Mouse (Mus musculus) kidney, adult 2 months (tissue): ENCODE measurements at regions not wholly inside any gene's neighbourhood (a gene's known extent, or its start where the extent isn't known, plus 50 kb on each side); places are given as distances from the start of the nearest gene placed in this dataset.

Source experiments
- DNase-seq: peaks from one replicate; pipeline ENCODE4 v3.0.0; 2021
- H3K27ac ChIP-seq: fragments of 200-500 bp; 2 replicates; pipeline ENCODE4 v1.5.1; 2012; ENCODE audit warnings: low read depth, low read length, control low read depth, inconsistent platforms; ENCODE audit not compliant: insufficient read depth
- H3K27me3 ChIP-seq: fragments of 200-500 bp; replicated peaks from 2 replicates; pipeline ENCODE4 v1.6.1; 2012; ENCODE audit warnings: mild to moderate bottlenecking, moderate library complexity, low read length, inconsistent platforms; ENCODE audit not compliant: control insufficient read depth, insufficient read depth
- H3K36me3 ChIP-seq: fragments of 200-500 bp; 2 replicates; pipeline ENCODE4 v1.6.1; 2012; ENCODE audit warnings: mild to moderate bottlenecking, moderate library complexity, low read length, inconsistent platforms; ENCODE audit not compliant: control insufficient read depth, insufficient read depth
- H3K4me1 ChIP-seq: fragments of 200-500 bp; 2 replicates; pipeline ENCODE4 v1.6.1; 2011; ENCODE audit warnings: low read length; ENCODE audit not compliant: control insufficient read depth, insufficient read depth
- H3K4me3 ChIP-seq: fragments of 200-500 bp; 2 replicates; pipeline ENCODE4 v1.5.1; 2011; ENCODE audit warnings: mild to moderate bottlenecking, low read depth, low read length, control low read depth; ENCODE audit not compliant: insufficient read depth
- CTCF ChIP-seq: fragments of 200-500 bp; conservative IDR thresholded peaks from 2 replicates; pipeline ENCODE4 v1.5.1; 2011; ENCODE audit warnings: low read depth, mild to moderate bottlenecking, control low read depth, low read length, moderate library complexity, mixed read lengths; ENCODE audit not compliant: insufficient read depth, insufficient read length
- POLR2A ChIP-seq: fragments of 200-500 bp; IDR thresholded peaks from one replicate; pipeline ENCODE4 v1.6.1; 2011; ENCODE audit warnings: low read depth, low read length, control low read depth
- WGBS: fragments of 180-500 bp; shearing (Covaris S2); methylation state at CpG from one replicate; pipeline ENCODE4 v1.1.7; 2018; 5-methylcytosine and 5-hydroxymethylcytosine counted together

- Histone ChIP-seq H3K4me3 (no peak overlapping the region), H3K4me1 (no peaks in the 10 kb centered on the region), H3K27ac (no peak overlapping the region), H3K36me3 (no peaks in the 10 kb centered on the region), H3K27me3 (no peaks in the 10 kb centered on the region)
- TF ChIP-seq CTCF (no peak), POLR2A (no peak)
- DNase-seq, result no peak
- 87% methylated on average over 5 of the region's 5 CpGs for WGBS
Observed at GRCm38 (mm10) chr16:50852081-50852480, 261.1 kb upstream of the Ccdc54 start.

- peak; percentile 7 for DNase-seq
- H3K4me1 ChIP-seq, result no peaks in the 10 kb centered on the region
- no peaks in the 10 kb centered on the region for H3K36me3 ChIP-seq
- no peaks in the 10 kb centered on the region for H3K27me3 ChIP-seq
- 10% methylated on average over 2 of the region's 2 CpGs for WGBS
- no peak overlapping the region for H3K27ac ChIP-seq
- no peak overlapping the region for H3K4me3 ChIP-seq
- TF ChIP-seq POLR2A, result no peak
- TF ChIP-seq CTCF, result peak; percentile 40
Observed at GRCm38 (mm10) chr16:50847693-50848092, 256.7 kb upstream of the Ccdc54 start.

- H3K27me3 ChIP-seq, result no peaks in the 10 kb centered on the region
- whole genome bisulfite sequencing, result 67% methylated on average over 4 of the region's 4 CpGs
- no peak for DNase-seq
- no peaks in the 10 kb centered on the region for H3K4me1 ChIP-seq
- H3K4me3 ChIP-seq, result no peak overlapping the region
- H3K36me3 ChIP-seq, result no peaks in the 10 kb centered on the region
- no peak for TF ChIP-seq CTCF
- no peak for TF ChIP-seq POLR2A
- H3K27ac ChIP-seq, result no peak overlapping the region
Observed at GRCm38 (mm10) chr16:50846505-50846904, 255.6 kb upstream of the Ccdc54 start.

- Histone ChIP-seq H3K36me3 (no peaks in the 10 kb centered on the region), H3K4me3 (no peak overlapping the region), H3K27ac (no peak overlapping the region), H3K27me3 (no peaks in the 10 kb centered on the region), H3K4me1 (no peaks in the 10 kb centered on the region)
- peak; percentile 88 for TF ChIP-seq CTCF
- no peak for TF ChIP-seq POLR2A
- WGBS, result 30% methylated on average over 15 of the region's 15 CpGs
- DNase-seq, result peak; percentile 75
Observed at GRCm38 (mm10) chr16:50841677-50842580, 251.0 kb upstream of the Ccdc54 start.

DNA sequence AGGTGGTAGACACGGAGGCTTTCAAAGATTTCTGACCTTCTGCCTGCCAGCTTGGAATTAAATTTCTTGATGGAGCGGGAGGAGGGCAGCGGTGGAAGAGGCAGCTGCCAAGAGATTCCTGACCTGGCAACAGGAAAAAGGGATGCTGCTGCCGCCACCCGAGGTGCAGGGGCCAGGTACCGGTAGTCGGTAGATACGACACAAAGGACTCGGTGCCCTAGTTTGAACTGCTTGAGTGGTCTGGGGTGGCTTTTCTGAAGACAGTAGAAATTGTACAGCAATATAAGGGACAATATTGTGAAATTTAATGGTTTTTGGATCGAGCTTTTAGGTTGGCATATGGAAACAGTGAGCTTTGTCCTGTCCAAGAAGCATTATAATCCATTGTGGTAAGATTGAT, 250.3 kb upstream of the Ccdc54 start:
- 37% methylated on average over 10 of the region's 10 CpGs for WGBS
- TF ChIP-seq POLR2A (no peak), CTCF (no peak)
- Histone ChIP-seq H3K4me3 (no peak overlapping the region), H3K4me1 (no peaks in the 10 kb centered on the region), H3K36me3 (no peaks in the 10 kb centered on the region), H3K27me3 (no peaks in the 10 kb centered on the region), H3K27ac (no peak overlapping the region)
- no peak for DNase-seq

GRCm38 (mm10) chr16:50839665-50840064, 248.7 kb upstream of the Ccdc54 start:
- TF ChIP-seq CTCF (no peak), POLR2A (no peak)
- WGBS, result 63% methylated on average over 9 of the region's 9 CpGs
- Histone ChIP-seq H3K4me1 (no peaks in the 10 kb centered on the region), H3K4me3 (no peak overlapping the region), H3K36me3 (no peaks in the 10 kb centered on the region), H3K27me3 (no peaks in the 10 kb centered on the region), H3K27ac (no peak overlapping the region)
- no peak for DNase-seq

DNA sequence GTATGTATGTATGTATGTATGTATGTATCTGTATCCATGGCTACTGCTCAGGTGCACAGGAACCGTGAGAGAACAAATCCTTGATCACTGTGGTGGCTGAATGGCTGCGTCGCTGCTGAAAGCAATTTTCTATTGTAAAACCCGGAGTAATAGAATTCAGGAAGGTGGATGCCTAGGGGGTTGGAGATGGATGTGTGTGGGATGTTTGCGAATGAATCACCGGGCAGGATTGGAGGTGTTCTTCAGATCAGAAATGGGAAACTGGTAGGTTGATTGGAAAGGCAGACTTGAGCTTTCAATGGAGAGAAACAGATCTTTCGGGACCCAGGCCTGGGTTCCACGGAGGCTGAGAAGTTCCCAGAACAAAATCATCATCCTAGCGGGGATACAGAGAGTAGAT, 246.5 kb upstream of the Ccdc54 start:
- H3K27ac ChIP-seq, result no peak overlapping the region
- H3K4me1 ChIP-seq, result no peaks in the 10 kb centered on the region
- H3K4me3 ChIP-seq, result no peak overlapping the region
- WGBS, result 86% methylated on average over 9 of the region's 9 CpGs
- TF ChIP-seq POLR2A (no peak), CTCF (no peak)
- H3K27me3 ChIP-seq, result no peaks in the 10 kb centered on the region
- H3K36me3 ChIP-seq, result no peaks in the 10 kb centered on the region
- no peak for DNase-seq

DNA sequence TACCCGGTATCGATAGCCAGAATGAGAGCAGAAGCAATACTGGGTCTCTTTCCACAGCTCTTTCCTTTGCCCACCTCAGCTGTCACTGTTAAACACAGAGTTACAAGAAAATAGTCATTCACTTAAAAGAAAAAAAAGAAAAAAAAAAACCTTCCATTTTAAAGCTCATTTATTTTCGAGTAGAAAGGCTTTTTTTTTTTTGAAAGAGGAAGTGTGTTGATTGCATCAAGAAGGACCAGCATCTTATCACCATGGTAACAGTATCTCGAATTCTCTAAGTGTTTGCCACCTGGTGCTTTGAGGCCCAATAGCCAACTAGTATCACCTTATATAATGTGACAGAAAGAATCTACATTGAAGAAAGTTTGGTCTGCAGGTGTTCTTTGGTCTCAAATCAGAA, 245.5 kb upstream of the Ccdc54 start:
- 72% methylated on average over 4 of the region's 4 CpGs for WGBS

More for the DNA sequence above, 245.5 kb upstream of the Ccdc54 start:
- Histone ChIP-seq H3K27ac (no peak overlapping the region), H3K4me3 (no peak overlapping the region), H3K4me1 (no peaks in the 10 kb centered on the region), H3K36me3 (no peaks in the 10 kb centered on the region), H3K27me3 (no peaks in the 10 kb centered on the region)
- DNase-seq, result no peak
- TF ChIP-seq CTCF, result no peak
- no peak for TF ChIP-seq POLR2A
